Mouse (Mus musculus): Measurements from ENCODE around the gene Myl7. TPM values are rescaled to one million over a fixed set of nuclear protein-coding genes. Genes with fewer than 3 reads are reported as not detected.

Gene Myl7
- total RNA-seq, 2 experiments from 2014 or later, result not detected

GRCm38 (mm10) chr11:5862394-5863105 lies 36.0 kb downstream of the Myl7 start:
- DNase-seq, result no peak

DNA sequence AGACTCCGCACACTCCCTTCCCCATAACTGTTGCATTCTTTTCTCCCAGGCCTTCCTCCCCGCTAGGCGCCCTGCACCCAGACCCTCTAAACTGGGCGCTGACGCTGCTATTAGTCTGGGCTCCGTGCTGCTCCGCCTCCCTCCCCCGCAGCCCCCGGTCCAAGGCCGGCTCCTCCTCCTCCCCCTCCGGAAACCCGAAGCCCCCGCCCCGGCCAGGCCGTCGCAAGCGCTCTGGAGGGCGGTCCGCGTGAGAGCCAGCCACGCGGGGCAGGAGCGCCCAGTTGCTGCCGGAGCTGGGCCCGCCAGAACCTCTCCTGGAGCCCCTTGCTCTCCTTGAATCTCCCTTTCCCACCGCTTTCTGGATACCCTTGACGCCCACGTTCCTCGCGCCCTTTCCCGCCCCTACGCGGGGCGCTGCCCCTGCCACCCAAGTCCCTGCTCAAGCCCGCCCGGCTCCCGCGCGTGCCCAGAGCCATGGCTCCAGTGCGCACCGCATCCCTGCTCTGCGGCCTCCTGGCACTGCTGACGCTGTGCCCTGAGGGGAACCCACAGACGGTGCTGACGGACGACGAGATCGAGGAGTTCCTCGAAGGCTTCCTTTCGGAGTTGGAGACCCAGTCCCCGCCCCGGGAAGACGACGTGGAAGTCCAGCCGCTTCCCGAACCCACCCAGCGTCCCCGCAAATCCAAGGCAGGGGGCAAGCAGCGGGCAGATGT lies 36.7 kb downstream of the Myl7 start, which contains the start of gene Aebp1:
Gene Aebp1 (plus strand): TSS at position 270 of the 716 bp plus-strand sequence.
- peak; percentile 74 for DNase-seq

- DNase-seq, result no peak
These were observed 37.9 kb downstream of the Myl7 start for GRCm38 (mm10) chr11:5860639-5861038.

DNA sequence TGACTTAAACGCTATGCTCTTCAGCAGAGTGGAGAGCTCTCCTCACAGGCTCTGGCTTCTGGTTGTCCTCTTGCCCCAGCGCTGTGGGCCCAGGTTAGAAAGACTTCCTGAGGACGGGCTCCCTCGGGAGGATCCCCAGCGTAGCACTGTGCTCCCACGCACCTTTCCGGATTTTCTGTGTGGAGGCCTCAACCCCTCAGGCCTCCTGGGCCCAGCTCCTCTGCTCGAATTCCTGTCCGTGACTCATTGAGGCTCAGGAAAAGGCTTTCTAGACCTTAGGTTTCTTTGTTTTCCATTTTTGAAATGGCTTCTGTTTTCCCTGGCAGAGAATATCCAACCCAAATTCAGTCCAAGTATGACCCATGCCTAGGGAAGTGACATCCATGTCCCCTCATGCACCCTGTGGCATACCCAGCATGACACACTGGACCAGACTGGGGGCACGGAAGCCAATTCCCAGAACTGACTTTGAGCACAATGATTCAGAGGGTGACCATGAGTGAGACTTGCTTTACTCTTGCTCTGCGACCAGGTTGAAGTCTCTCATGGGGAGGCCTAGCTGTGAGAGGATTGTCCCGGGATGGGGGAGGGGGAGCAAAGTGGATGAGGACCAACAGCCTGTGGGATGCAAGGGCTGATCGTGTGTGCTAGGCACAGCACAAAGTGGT lies 38.6 kb downstream of the Myl7 start:
- DNase-seq, result no peak

DNA sequence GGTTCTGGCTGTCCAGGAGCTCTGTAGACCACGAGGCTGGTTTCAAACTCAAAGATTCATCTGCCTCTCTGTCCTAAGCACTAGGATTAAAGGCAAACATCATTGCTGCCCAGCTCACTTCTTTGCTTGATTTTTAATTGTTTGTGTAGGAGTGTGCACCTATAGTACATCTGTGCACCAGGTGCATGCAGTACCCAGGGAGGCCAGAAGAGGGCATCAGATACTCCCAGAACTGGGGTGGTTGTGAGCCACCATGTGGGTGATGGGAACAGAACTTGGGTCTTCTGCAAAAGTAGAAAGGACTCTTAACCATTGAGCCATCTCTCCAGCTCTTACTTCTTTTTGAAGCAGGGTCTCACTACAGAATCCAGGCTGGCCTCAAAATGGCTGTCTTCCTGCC lies 39.9 kb downstream of the Myl7 start:
- no peak for DNase-seq

- DNase-seq, result no peak
These were observed 42.0 kb downstream of the Myl7 start for GRCm38 (mm10) chr11:5856479-5857130.

- DNase-seq, result peak; percentile 78
These were observed 42.7 kb downstream of the Myl7 start for GRCm38 (mm10) chr11:5855902-5856301.

DNA sequence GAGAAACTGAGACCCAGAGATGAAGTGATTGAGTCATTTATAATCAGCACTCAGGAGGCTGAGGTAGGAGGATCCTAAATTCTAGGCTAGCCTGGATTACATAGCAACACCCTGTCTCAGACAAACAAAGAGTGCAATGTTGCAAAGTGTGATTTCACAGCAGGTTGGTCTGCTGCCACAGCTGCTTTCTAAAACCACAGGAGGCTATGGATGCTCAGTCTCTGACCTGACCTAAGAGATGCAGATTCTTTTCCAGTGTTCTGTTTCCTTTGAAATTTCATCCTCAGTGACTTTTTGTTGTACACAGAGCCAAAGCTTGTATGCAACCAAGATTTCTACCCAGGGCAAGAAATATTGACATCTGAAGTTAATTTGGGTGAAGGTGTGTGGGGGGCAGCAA lies 43.1 kb downstream of the Myl7 start:
- DNase-seq, result no peak

GRCm38 (mm10) chr11:5852314-5852713 lies 46.3 kb downstream of the Myl7 start:
- no peak for DNase-seq

DNA sequence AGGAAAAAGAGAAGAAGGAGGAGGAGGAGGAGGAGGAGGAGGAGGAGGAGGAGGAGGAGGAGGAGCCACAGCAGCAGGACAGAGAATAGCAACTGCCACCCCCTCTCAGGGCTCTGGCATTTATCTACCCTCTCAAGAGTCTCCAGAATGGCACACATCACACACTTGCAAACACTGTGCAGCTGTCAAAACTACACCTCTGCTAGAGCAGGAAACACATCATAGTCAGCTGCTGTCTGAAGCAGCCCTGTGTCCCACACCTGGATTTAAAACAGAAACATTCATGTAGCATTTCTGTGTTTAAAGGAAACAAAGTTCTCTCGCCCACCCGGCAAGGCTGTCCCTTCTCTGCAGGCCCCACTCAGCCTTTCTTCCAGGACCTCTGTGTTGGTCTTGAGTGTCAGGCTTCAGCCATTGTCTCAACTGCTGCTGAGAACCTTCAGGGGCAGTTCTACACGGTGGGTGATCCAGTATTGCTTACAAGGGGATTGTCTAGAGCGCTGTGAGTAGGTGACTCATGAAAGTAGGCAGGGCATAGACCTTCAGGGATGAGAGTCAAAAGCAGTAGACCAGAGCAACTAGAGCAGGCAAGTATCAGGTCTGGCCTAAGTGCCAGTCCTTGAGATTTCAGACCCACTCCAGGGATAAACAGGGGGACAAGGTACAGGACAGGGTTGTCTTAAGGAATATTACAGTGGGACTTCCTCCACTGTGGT lies 47.4 kb downstream of the Myl7 start:
- no peak for DNase-seq

- no peak for DNase-seq
These were observed 48.1 kb downstream of the Myl7 start for GRCm38 (mm10) chr11:5850452-5850851.

GRCm38 (mm10) chr11:5849316-5849715 lies 49.3 kb downstream of the Myl7 start:
- no peak for DNase-seq

GRCm38 (mm10) chr11:5848741-5849140 lies 49.8 kb downstream of the Myl7 start:
- no peak for DNase-seq

- DNase-seq, result no peak
These were observed 51.8 kb downstream of the Myl7 start for GRCm38 (mm10) chr11:5846639-5847345.

Other genes starting within 250 kb of the Myl7 start
- gene Mrps24, start 183.1 kb downstream of the Myl7 start, total RNA-seq (2021), result 10 to 100 TPM; 84.8 to 90.6 TPM
- gene Urgcp, start 136.4 kb downstream of the Myl7 start, total RNA-seq (2021), result 10 to 100 TPM; 29.1 to 42.0 TPM
- gene Dbnl, start 110.3 kb downstream of the Myl7 start, total RNA-seq (2021), result 10 to 100 TPM; 23.6 to 27.1 TPM
- 1,000 to 10,000 TPM; 2,411 to 2,775 TPM for gene Pgam2, start 95.0 kb downstream of the Myl7 start, total RNA-seq (2021)
- 1 to 10 TPM; 4.3 to 8.7 TPM for gene Polm, start 60.8 kb downstream of the Myl7 start, total RNA-seq (2021)
- 10 to 100 TPM; 46.5 to 59.8 TPM for gene Aebp1, start 36.8 kb downstream of the Myl7 start, total RNA-seq (2021)
- gene Pold2, start 20.5 kb downstream of the Myl7 start, total RNA-seq (2021), result 10 to 100 TPM; 36.7 to 45.4 TPM
- gene Gck, start 51.3 kb upstream of the Myl7 start, total RNA-seq (2021), result not detected
- 10 to 100 TPM; 46.7 to 50.4 TPM for gene Ykt6, start 56.9 kb upstream of the Myl7 start, total RNA-seq (2021)
- 100 to 1,000 TPM; 188 to 190 TPM for gene Camk2b, start 167.6 kb upstream of the Myl7 start, total RNA-seq (2021)